Mouse (Mus musculus) A20 (cell line): ENCODE data around the gene Map2k5.
A peak's percentile ranks its signal among the peaks of the same experiment; 100 is the strongest.

Source experiments
- DNase-seq: peaks from one replicate; pipeline ENCODE4 v3.0.0-alpha.2; 2011; ENCODE audit warnings: low read depth, low spot score

Map2k5 gene

GRCm38 (mm10) chr9:63377270-63378142 lies at the start of gene Map2k5:
Gene Map2k5, minus strand, starts transcription at chr9:63377902.
- peak; percentile 94 for DNase-seq

DNA sequence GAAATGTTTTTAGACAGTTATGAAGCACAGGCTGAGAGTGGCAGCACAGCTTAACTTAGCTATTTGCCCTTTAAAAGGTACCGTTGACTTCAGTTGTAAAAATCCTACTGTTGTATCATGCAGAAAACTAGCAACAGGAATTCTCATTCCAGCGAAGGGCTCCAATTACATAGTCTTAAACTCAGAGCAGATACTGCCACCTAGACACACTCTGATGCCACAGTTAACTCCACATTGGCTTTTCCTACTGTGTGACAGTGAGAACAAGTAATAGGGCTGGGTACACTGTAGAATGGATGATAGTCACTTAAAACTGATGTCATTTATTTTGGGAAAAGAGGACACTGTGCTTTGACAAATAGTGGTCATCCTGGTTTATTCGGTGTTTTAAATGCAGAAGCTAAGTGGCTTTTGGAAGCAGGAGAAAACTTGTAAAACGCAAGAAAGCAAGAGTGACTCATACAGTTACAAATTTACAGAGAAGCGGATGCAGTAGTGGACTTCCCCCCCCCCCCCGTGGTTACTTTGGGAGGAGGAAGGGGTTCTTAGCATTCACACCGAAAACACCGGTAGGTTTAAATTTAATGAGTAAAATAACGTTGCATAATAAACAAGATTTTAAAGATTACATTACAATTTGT lies 43.5 kb upstream of the Map2k5 start:
- DNase-seq: peak; percentile 59

- DNase-seq: peak; percentile 20
These were observed 42.7 kb upstream of the Map2k5 start for GRCm38 (mm10) chr9:63420396-63420795.

GRCm38 (mm10) chr9:63400176-63400575 lies 22.5 kb upstream of the Map2k5 start:
- DNase-seq: peak; percentile 29

- DNase-seq: no peak
These were observed 21.7 kb upstream of the Map2k5 start for GRCm38 (mm10) chr9:63399463-63399815.

GRCm38 (mm10) chr9:63398611-63399462 lies 21.1 kb upstream of the Map2k5 start, which contains the start of gene 2300009A05Rik:
Gene 2300009A05Rik, minus strand, starts transcription at chr9:63399246.
- peak; percentile 96 for DNase-seq

GRCm38 (mm10) chr9:63395612-63396011 lies 17.9 kb upstream of the Map2k5 start:
- no peak for DNase-seq

DNA sequence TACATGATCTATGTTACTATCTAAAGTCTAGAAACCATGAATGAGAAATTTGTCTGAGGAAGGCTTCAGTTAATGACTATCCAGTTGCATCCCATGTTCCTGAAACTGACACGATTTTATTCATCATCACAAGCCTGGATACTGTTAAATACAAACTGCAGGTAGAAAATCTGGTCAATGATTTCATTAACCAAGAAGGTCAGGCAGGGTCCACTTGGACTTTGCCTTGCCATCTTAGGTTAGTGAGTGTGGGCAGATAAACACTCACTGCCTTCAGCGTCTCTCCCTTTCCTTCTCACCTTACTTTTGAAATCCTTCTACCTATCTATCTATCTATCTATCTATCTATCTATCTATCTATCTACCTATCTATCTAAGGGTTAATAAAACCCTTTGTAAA lies 13.6 kb upstream of the Map2k5 start:
- DNase-seq: no peak

DNA sequence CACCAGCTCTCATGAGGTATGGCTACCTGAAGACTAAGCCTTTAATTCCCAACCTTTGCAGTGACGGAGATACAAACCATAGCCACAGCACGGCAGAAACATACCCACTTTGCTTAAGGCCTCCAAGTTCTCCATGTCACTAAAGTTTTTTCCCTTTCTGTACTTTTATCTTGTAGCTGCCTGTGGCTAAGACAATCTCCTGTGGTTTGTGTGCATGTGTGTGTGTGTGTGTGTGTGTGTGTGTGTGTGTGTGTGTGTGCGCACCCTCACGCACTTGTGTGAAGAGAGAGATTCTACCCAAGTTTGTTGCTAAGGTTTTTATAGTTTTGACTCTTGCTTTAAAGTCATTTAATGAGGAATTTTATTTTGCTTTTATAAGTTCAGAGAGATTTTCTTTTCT lies 5.1 kb upstream of the Map2k5 start:
- no peak for DNase-seq

- no peak for DNase-seq
These were observed 2.6 kb upstream of the Map2k5 start for GRCm38 (mm10) chr9:63380326-63380725.

- no peak for DNase-seq
These were observed 472 bp upstream of the Map2k5 start for GRCm38 (mm10) chr9:63378174-63378573.

DNA sequence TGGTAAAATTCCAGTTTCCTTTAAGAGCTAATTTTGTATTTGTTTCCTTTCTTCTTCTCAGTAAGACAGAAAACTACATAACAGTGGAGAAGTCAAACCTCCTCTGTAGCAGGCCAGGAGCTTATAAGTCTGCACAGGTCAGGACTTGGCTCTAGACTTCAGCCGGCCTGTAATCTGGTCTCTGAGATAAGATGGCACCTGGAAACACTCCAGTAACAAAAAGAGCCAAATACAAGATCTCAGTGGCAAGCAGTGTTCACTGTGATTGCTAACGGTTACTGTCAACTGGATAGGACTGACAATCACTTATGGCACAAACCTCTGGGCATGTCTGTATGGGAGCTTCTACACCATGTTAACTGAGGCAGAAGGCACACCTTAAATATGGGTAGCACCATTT lies 4.4 kb downstream of the Map2k5 start:
- no peak for DNase-seq

- no peak for DNase-seq
These were observed 5.2 kb downstream of the Map2k5 start for GRCm38 (mm10) chr9:63372541-63372940.

DNA sequence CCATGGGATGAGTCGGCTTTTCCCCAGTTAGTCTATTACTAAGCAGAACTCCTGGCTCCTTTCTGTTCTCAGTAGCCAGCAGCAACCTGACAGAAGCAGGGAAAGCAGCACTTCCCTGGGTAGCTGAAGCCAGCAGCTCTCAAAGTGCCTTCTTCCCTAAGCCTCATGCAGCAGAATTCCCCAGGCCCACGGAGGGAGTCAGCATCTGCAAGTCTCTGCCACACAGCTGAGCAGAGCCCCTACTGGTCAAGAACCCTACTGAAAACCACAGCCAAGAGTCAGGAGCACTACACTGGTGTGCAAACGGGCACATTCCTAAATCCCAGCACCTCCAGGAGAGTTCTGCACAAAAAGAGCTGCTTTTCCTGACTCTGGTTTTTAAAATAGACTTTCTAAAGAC lies 17.3 kb downstream of the Map2k5 start:
- no peak for DNase-seq

GRCm38 (mm10) chr9:63359016-63359415 lies 18.7 kb downstream of the Map2k5 start:
- DNase-seq: no peak

GRCm38 (mm10) chr9:63356721-63357120 lies 21.0 kb downstream of the Map2k5 start:
- no peak for DNase-seq

- no peak for DNase-seq
These were observed 21.4 kb downstream of the Map2k5 start for GRCm38 (mm10) chr9:63356278-63356677.

DNA sequence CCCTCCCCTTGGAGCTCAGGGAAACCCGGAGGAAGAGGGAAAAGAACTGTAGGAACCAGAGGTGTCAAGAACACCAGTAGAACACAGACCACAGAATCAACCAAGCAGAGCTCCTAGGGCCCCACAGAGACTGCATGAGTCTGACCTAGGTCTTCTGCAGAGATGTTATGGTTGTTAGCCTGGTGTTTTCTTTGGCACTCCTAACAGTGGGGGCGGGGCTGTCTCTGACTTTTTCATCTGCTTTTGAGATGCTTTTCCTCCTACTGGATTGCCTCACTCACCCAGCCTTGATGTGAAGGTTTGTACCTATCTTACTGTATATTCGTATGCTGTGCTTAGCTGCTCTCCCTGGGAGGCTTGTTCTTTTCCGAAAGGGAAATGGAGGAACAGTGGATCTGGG lies 23.5 kb downstream of the Map2k5 start:
- DNase-seq: no peak

DNA sequence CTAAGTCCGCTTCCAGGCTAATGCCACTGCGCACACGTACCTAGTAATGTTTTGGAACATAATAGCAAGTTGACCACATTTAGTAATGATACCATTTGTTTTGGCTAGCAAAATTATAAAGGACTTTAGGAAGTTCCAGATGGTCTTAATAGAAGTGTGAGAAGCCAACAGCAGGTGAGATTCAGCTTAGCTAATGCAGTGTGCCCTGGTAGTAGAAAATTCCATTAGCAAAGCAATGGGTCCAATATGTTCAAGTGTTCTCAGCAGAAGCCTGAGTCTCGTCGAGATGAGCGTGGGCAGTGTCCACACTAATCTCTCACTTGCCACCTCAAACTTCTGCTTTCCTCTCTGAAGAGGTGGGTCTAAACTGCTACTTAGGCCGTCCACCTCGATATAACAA lies 27.7 kb downstream of the Map2k5 start:
- DNase-seq: no peak

GRCm38 (mm10) chr9:63349241-63349640 lies 28.5 kb downstream of the Map2k5 start:
- DNase-seq: no peak

GRCm38 (mm10) chr9:63348146-63348545 lies 29.6 kb downstream of the Map2k5 start:
- no peak for DNase-seq

DNA sequence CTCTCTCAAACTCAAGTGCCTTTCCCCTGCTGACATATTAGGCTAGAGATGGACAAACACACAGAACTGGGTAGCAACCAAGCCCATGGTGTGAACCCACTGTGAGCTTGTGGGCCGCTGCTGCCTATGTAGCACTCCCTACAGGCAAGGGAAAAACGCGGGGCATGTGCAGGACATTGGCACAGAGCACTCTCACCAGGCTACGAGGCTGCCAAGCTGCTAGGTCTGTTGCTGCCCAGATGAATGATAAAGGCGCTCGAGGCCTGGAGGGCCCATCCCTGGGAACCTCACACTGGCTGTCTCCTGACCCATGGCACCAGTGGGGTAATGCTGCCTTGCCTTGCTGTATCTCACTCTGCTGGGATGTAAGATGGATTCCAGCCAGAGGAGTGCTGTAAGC lies 31.7 kb downstream of the Map2k5 start:
- DNase-seq: no peak
